Mouse (Mus musculus): ENCODE measurements around the gene Tpm1. TPM values are rescaled to one million over a fixed set of nuclear protein-coding genes. Genes with fewer than 3 reads are reported as not detected.

Gene Tpm1
- polyA plus RNA-seq, 1 experiment from 2014 or later: 136 TPM

- peaks cover 11% of the 10 kb centered on the region for H3K27me3 ChIP-seq
- ATAC-seq (ENCODE audit: insufficient read depth): no peak
- H3K9me3 ChIP-seq (replicated peaks): no peaks in the 10 kb centered on the region
- H3K4me1 ChIP-seq (replicated peaks): peaks cover 44% of the 10 kb centered on the region
- no peak overlapping the region for H3K9ac ChIP-seq
- WGBS (ENCODE audit: insufficient replicate concordance): 57% methylated on average over 7 of the region's 7 CpGs
- no peaks in the 10 kb centered on the region for H3K36me3 ChIP-seq (replicated peaks)
- H3K4me3 ChIP-seq (replicated peaks): no peak overlapping the region
- no peak overlapping the region for H3K4me2 ChIP-seq
- H3K27ac ChIP-seq (replicated peaks): no peak overlapping the region
Measured at GRCm38 (mm10) chr9:66985377-66985776, 63.8 kb downstream of the Tpm1 start.

GRCm38 (mm10) chr9:66982085-66982484 is 67.1 kb downstream of the Tpm1 start:
- Histone ChIP-seq H3K9me3 (replicated peaks) (no peaks in the 10 kb centered on the region), H3K27ac (replicated peaks) (no peak overlapping the region), H3K9ac (no peak overlapping the region), H3K4me1 (replicated peaks) (peaks cover 15% of the 10 kb centered on the region), H3K4me3 (replicated peaks) (no peak overlapping the region), H3K4me2 (no peak overlapping the region), H3K36me3 (replicated peaks) (no peaks in the 10 kb centered on the region), H3K27me3 (peaks cover 11% of the 10 kb centered on the region)
- WGBS (ENCODE audit: insufficient replicate concordance): 66% methylated on average over 7 of the region's 7 CpGs
- ATAC-seq (ENCODE audit: insufficient read depth): no peak

GRCm38 (mm10) chr9:66980458-66980857 is 68.7 kb downstream of the Tpm1 start:
- no peaks in the 10 kb centered on the region for H3K9me3 ChIP-seq (replicated peaks)
- whole genome bisulfite sequencing (ENCODE audit: insufficient replicate concordance): 3% methylated on average over 5 of the region's 5 CpGs
- no peak overlapping the region for H3K4me3 ChIP-seq (replicated peaks)
- H3K4me2 ChIP-seq: no peak overlapping the region
- no peaks in the 10 kb centered on the region for H3K36me3 ChIP-seq (replicated peaks)
- H3K4me1 ChIP-seq (replicated peaks): peaks cover 16% of the 10 kb centered on the region
- peak; percentile 48; the same call in 1 of the 2 replicates for ATAC-seq (ENCODE audit: insufficient read depth)
- no peak overlapping the region for H3K9ac ChIP-seq
- H3K27ac ChIP-seq (replicated peaks): no peak overlapping the region
- H3K27me3 ChIP-seq: peaks cover 10% of the 10 kb centered on the region

GRCm38 (mm10) chr9:66978468-66978867 is 70.7 kb downstream of the Tpm1 start:
- Histone ChIP-seq H3K27ac (replicated peaks) (no peak overlapping the region), H3K36me3 (replicated peaks) (no peaks in the 10 kb centered on the region), H3K9ac (no peak overlapping the region), H3K4me1 (replicated peaks) (peaks cover 27% of the 10 kb centered on the region), H3K4me3 (replicated peaks) (no peak overlapping the region), H3K27me3 (no peaks in the 10 kb centered on the region; the same call in 1 of the 2 replicates), H3K4me2 (no peak overlapping the region), H3K9me3 (replicated peaks) (no peaks in the 10 kb centered on the region)
- WGBS (ENCODE audit: insufficient replicate concordance): 59% methylated on average over 1 of the region's 1 CpGs
- no peak for ATAC-seq (ENCODE audit: insufficient read depth)

GRCm38 (mm10) chr9:66977982-66978381 is 71.2 kb downstream of the Tpm1 start:
- H3K27ac ChIP-seq (replicated peaks): 0 out of 2 replicates have a peak overlapping the region, but pooled peaks have one; percentile 0
- H3K9ac ChIP-seq: no peak overlapping the region
- H3K9me3 ChIP-seq (replicated peaks): no peaks in the 10 kb centered on the region
- WGBS (ENCODE audit: insufficient replicate concordance): 50% methylated on average over 1 of the region's 1 CpGs
- H3K4me2 ChIP-seq: no peak overlapping the region
- no peak for ATAC-seq (ENCODE audit: insufficient read depth)
- H3K36me3 ChIP-seq (replicated peaks): no peaks in the 10 kb centered on the region
- no peaks in the 10 kb centered on the region; the same call in 1 of the 2 replicates for H3K27me3 ChIP-seq
- peaks cover 27% of the 10 kb centered on the region for H3K4me1 ChIP-seq (replicated peaks)
- no peak overlapping the region for H3K4me3 ChIP-seq (replicated peaks)

- H3K27me3 ChIP-seq: no peaks in the 10 kb centered on the region; the same call in 1 of the 2 replicates
- no peak overlapping the region for H3K4me2 ChIP-seq
- H3K9ac ChIP-seq: no peak overlapping the region
- no peaks in the 10 kb centered on the region for H3K9me3 ChIP-seq (replicated peaks)
- H3K4me1 ChIP-seq (replicated peaks): peaks cover 27% of the 10 kb centered on the region
- no peaks in the 10 kb centered on the region for H3K36me3 ChIP-seq (replicated peaks)
- ATAC-seq (ENCODE audit: insufficient read depth): no peak
- H3K27ac ChIP-seq (replicated peaks): no peak overlapping the region
- H3K4me3 ChIP-seq (replicated peaks): no peak overlapping the region
- 57% methylated on average over 5 of the region's 5 CpGs for WGBS (ENCODE audit: insufficient replicate concordance)
Measured at GRCm38 (mm10) chr9:66977121-66977520, 72.1 kb downstream of the Tpm1 start.

GRCm38 (mm10) chr9:66975239-66975645 is 74.0 kb downstream of the Tpm1 start, which contains the start of gene Lactb:
Gene Lactb, minus strand, starts transcription at chr9:66975484.
- Histone ChIP-seq H3K36me3 (replicated peaks) (no peaks in the 10 kb centered on the region), H3K4me3 (replicated peaks) (peak within 1 kb of the TSS; percentile 69), H3K4me2 (peak within 1 kb of the TSS; percentile 91), H3K9ac (peak within 1 kb of the TSS; percentile 71), H3K27me3 (no peaks in the 10 kb centered on the region; the same call in 1 of the 2 replicates), H3K4me1 (replicated peaks) (peaks cover 22% of the 10 kb centered on the region), H3K9me3 (replicated peaks) (no peaks in the 10 kb centered on the region), H3K27ac (replicated peaks) (peak within 1 kb of the TSS; percentile 81)
- under 1% methylated on average over 32 of the region's 32 CpGs for WGBS (ENCODE audit: insufficient replicate concordance)
- peak; percentile 95 for ATAC-seq (ENCODE audit: insufficient read depth)

- peak overlapping the region; percentile 71 for H3K9ac ChIP-seq
- H3K27me3 ChIP-seq: no peaks in the 10 kb centered on the region; the same call in 1 of the 2 replicates
- peaks cover 19% of the 10 kb centered on the region for H3K4me1 ChIP-seq (replicated peaks)
- WGBS (ENCODE audit: insufficient replicate concordance): under 1% methylated on average over 39 of the region's 41 CpGs
- peak overlapping the region; percentile 91 for H3K4me2 ChIP-seq
- H3K27ac ChIP-seq (replicated peaks): peak overlapping the region; percentile 81
- peak overlapping the region; percentile 69 for H3K4me3 ChIP-seq (replicated peaks)
- ATAC-seq (ENCODE audit: insufficient read depth): peak; percentile 81
- H3K9me3 ChIP-seq (replicated peaks): no peaks in the 10 kb centered on the region
- H3K36me3 ChIP-seq (replicated peaks): peaks cover 3% of the 10 kb centered on the region; the same call in 1 of the 2 replicates
Measured at GRCm38 (mm10) chr9:66974721-66975225, 74.4 kb downstream of the Tpm1 start.

Other genes with a start within 250 kb of the Tpm1 start
- gene Aph1c, start 214.7 kb downstream of the Tpm1 start, polyA plus RNA-seq (2015; fragmentation: Nextera tagmentation; extraction: Ambion mirVana): 3.4 and 3.5 TPM in 2 replicates
- gene Rab8b, start 129.7 kb downstream of the Tpm1 start, polyA plus RNA-seq (2015; fragmentation: Nextera tagmentation; extraction: Ambion mirVana): 28.9 and 29.2 TPM in 2 replicates
- 368 and 453 TPM in 2 replicates for gene Rps27l, start 103.3 kb downstream of the Tpm1 start, polyA plus RNA-seq (2015; fragmentation: Nextera tagmentation; extraction: Ambion mirVana)
- 4.7 and 4.8 TPM in 2 replicates for gene Lactb, start 73.9 kb downstream of the Tpm1 start, polyA plus RNA-seq (2015; fragmentation: Nextera tagmentation; extraction: Ambion mirVana)